Mouse (Mus musculus) NIH3T3 (cell line): Measurements from ENCODE around the gene Gm32717.
"Not testable (repeated sequence)": the region's sequence is repeated elsewhere in the genome, so short reads cannot be mapped to it uniquely, and the experiment has no call there.

Source experiments
- DNase-seq: peaks from one replicate; pipeline ENCODE4 v3.0.0-alpha.2; 2012; ENCODE audit warnings: low read depth

Gene Gm32717

DNA sequence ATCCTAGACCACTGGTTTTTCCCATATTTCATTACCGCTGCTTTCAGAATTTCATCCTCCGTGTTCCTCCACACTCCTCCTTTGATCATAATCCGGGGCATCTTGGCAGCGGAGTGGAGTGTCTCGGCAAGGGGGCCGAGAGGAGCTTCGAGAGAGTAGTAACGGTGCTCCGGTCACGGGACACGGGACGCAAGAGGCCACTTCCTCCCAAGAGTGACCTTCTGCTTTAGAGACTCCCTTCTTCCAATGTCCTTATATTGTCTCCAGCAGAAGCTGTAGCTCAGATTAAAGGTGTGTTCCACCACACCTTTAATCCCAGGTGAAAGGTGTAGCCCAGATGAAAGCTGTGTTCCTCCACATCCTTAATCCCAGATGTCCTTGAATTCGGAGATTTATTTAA is at the start of gene Gm32717:
TSS of gene Gm32717 (minus strand) at position 101 of the 400 bp plus-strand sequence.
- not testable (repeated sequence) for DNase-seq

DNA sequence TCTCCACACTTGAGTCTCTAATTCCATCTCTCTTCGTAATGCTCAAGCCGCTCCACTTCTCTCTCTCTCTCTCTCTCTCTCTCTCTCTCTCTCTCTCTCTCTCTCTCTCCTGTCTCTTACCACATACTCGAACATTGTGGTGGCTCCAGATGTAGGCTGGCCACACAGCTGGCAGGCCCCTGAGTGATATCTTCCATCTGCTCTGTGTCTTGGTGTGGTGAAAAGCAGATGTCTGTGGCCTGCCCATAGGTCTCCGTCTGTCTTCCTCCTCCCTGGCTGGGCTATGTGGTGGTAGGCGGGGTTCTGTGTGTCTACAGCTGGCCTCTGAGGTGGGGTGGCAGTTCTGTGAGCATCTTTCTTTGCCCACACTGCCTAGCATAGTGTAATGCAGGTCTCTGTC is 42.4 kb upstream of the Gm32717 start:
- DNase-seq: not testable (repeated sequence)

DNA sequence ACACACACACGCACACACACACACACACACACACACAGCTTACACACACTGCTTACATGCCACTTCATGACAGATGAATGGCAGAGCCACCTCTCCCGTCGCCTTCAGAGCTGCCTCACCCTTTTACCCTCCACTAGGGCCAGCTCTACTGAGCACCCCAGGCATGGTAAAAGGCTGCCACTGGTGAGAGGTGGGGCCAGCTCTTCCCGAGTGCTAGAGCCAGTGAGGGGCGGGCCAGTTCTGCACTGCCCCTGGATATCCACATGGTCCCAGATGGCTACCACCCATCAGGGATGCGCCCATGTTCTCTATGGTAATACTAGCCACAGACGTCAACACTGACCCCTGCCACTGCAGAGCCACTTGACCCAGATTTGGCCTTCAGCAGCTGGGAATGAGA is 42.0 kb upstream of the Gm32717 start:
- DNase-seq: not testable (repeated sequence)

DNA sequence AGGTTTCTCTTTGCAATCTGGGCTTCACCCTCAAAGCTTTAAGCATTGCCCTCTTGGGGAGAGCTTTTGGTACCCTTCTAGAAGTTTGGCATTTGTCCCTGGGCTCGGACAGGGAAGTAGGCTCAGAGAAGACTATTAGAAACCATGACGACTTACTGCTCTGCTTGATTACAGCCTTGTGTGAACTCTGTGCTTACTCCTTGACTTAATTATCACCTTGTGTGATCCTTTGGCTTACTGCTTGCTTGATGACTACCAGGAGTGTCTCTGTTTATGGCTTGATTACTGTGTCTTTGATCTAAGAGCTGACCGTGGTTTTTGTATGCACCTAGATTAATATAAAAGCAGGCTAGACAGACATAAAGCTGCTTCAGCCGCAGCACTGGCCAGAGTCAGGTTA is 37.5 kb upstream of the Gm32717 start:
- not testable (repeated sequence) for DNase-seq

DNA sequence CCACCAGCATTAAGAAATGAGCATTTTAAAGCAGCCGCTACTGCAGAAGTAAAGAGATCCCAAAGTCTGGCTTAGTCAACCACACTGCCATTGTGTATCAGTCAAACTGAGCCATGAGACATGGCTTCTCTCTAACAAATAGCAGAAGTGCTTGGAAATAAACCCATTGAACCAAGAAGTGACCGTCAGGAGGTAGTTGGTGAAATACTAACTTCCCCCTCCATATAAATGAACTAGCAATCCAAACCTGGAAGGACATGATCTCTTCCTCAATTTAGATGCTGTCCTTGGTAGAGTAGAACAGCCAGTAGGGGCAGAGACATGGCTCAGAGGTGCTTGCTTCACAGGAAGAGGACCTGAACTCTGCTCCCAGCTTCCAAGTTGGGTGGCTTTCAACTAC is 30.8 kb upstream of the Gm32717 start:
- not testable (repeated sequence) for DNase-seq

DNA sequence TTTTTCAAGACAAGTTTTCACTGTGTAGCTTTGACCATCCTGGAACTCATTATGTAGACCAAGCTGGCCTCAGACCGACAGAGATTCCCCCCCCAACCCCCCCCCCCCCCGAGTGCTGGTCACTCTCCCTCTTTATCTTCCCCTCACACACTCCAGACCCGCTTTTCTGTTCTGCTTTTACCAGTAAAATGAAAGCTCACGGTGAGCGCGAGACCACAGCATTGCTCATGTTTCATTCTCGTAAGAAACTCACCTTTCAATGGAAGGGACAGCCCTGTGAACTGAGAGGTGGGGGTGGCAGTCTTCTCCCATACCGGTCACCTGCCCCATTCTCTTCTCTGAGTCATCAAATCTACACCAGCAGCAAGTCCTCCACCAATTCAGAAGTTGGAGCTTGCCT is 28.2 kb upstream of the Gm32717 start:
- not testable (repeated sequence) for DNase-seq

DNA sequence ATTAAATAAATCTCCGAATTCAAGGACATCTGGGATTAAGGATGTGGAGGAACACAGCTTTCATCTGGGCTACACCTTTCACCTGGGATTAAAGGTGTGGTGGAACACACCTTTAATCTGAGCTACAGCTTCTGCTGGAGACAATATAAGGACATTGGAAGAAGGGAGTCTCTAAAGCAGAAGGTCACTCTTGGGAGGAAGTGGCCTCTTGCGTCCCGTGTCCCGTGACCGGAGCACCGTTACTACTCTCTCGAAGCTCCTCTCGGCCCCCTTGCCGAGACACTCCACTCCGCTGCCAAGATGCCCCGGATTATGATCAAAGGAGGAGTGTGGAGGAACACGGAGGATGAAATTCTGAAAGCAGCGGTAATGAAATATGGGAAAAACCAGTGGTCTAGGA is 17.8 kb upstream of the Gm32717 start, which contains the start of gene Gm32802:
TSS of gene Gm32802 (plus strand) at position 301 of the 400 bp plus-strand sequence.
- DNase-seq: not testable (repeated sequence)

DNA sequence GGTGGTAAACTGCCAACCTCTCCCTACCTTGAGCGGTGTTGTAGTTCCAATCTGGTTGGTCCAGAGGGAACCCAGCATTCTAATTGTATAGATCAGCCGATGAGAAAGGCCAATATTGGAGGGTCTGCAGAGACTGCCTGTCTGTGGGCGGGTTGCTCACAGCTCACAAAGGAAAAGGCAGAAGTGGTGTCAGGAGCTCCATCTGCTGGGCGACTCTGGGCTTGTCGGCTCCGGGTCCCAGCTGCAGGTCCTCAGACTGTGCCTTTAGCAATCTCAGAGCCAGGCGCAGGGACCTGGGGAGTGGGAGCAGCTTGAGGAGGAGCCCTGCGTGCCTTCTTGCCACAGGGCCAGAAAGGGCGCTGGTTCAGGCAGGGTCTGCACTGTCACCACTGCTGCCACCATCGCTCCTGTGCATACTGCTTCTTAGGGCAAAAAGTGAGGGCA is 10.3 kb upstream of the Gm32717 start:
- DNase-seq: peak; percentile 63

DNA sequence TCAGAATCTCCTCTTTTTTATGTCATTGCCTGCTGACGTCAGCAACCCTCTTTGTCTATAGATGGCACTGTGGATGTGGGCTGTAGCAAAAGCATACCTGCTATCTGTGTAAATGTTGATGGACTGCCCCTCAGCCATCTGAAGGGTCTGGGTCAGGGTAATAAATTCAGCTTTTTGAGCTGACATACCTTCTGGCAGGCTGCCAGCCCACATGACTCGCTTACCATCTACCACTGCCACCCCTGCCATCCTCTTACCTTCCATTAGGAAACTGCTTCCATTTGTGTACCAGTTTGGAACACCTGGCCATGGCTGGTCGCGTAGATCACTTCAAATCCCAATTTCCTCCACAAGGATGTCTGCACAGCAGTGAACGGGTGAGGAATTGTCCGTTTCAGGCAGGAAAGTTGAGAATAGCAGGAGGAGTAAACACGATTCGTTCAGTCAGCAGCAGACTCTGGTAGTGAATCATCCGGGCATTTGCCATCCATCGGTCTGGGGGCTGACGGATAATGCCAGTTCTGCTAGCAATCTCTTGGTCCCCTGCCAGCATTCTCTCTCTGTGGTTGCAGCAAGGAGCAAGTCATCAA is 8.5 kb upstream of the Gm32717 start:
- DNase-seq: peak; percentile 42

DNA sequence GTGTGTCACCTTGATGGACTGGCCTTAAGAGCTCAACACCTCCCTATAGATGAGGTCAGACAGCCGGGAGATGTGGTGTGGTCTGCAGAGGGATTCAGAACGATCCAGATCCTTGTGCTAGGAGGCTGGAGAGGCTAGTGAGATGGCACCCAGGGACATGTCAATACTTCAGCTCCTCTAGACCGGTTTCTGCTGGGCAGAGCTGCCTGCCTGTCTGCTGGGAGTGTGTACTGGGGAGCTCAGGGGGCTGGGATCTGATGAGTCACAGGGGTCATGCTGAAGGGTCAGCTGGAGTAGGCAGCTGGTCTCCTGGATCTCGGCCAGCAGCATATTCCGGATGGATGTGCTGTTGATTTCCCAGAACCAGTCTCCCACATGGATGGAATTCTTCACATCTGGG is 8.0 kb downstream of the Gm32717 start:
- DNase-seq: not testable (repeated sequence)

DNA sequence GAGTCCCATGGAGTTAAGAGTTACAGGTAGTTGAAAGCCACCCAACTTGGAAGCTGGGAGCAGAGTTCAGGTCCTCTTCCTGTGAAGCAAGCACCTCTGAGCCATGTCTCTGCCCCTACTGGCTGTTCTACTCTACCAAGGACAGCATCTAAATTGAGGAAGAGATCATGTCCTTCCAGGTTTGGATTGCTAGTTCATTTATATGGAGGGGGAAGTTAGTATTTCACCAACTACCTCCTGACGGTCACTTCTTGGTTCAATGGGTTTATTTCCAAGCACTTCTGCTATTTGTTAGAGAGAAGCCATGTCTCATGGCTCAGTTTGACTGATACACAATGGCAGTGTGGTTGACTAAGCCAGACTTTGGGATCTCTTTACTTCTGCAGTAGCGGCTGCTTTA is 13.0 kb downstream of the Gm32717 start:
- not testable (repeated sequence) for DNase-seq

DNA sequence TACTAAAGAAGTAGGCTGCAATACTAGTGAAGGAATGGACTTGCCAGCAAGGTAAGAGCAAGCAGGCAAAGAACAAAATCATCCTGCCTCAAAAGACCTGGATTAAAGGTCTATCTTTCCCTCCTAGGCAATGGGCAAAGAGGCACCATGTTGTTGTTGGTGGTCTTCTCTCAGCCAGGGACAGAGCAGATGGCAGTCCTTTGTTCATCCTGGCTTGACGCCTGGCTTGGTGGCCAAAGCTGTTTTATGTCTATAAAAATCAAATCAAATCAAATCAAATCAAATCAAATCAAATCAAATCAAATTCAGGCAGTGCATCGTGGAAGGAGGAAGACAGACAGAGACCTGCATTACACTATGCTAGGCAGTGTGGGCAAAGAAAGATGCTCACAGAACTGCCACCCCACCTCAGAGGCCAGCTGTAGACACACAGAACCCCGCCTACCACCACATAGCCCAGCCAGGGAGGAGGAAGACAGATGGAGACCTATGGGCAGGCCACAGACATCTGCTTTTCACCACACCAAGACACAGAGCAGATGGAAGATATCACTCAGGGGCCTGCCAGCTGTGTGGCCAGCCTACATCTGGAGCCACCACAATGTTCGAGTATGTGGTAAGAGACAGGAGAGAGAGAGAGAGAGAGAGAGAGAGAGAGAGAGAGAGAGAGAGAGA is 24.7 kb downstream of the Gm32717 start:
- not testable (repeated sequence) for DNase-seq

DNA sequence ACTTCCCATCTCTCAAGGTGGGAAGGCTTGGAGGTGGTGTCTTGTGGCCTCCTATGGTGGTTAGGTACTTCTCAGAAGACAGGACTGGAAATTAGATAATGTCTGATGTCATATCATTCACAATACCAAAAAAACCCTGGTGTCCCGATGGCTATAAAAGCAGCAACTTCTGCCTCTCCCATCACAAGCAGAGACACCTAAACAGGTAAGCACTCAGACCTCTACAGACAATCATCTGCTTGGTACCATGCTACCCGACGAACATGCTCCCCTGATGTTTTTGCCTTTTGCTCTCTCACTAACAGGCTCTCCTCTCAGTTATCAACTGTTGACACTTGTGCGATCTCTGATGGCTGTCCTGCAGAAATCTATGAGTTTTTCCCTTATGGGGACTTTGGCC is 35.9 kb downstream of the Gm32717 start, which contains the start of gene Il22:
TSS of gene Il22 (plus strand) at position 301 of the 400 bp plus-strand sequence.
- no peak for DNase-seq

DNA sequence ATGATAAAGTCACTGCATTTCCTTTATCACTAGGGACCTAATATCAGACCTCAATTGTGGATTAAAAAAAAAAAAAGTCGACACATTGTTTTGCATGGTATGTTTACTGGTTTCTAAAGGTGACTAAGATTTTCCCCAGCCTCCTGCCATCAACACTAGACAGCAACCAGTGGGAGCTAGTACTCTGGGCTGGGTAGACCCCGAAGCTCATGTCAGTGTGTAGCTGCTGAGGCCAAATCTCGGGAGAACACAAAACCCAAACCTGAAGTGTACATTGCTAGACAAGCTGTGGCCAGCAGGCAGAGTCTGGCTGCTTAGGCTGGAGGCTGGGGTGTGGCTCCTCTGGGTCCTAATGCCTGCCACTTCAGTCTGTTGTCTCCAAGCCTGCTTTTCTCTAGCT is 45.4 kb downstream of the Gm32717 start:
- peak; percentile 50 for DNase-seq
